Mouse (Mus musculus) intestine, embryonic 15.5 days (tissue): Measurements from ENCODE around the gene Msrb1. TPM values are rescaled to one million over a fixed set of nuclear protein-coding genes. Genes with fewer than 3 reads are reported as not detected.
A peak's percentile ranks its signal among the peaks of the same experiment; 100 is the strongest.
"Not testable (repeated sequence)": the region's sequence is repeated elsewhere in the genome, so short reads cannot be mapped to it uniquely, and the experiment has no call there.

Experiments used
- ATAC-seq: fragments of 200-750 bp; cut with Nextera tagmentation; 2 replicates; pipeline ENCODE4 v1.8.0; 2017; ENCODE audit warnings: moderate TSS enrichment, moderate library complexity
- H3K27ac ChIP-seq: fragments of 300-500 bp; sonication (generic); 2 replicates; pipeline ENCODE4 v1.5.1; 2015; ENCODE audit warnings: mild to moderate bottlenecking, inconsistent platforms
- H3K27me3 ChIP-seq: fragments of 300-500 bp; sonication (generic); replicated peaks from 2 replicates; pipeline ENCODE4 v1.6.1; 2015; ENCODE audit warnings: inconsistent platforms
- H3K36me3 ChIP-seq: fragments of 300-500 bp; sonication (generic); 2 replicates; pipeline ENCODE4 v1.6.1; 2015; ENCODE audit warnings: inconsistent platforms
- H3K4me1 ChIP-seq: fragments of 300-500 bp; sonication (generic); replicated peaks from 2 replicates; pipeline ENCODE4 v1.6.1; 2015; ENCODE audit warnings: inconsistent platforms
- H3K4me2 ChIP-seq: fragments of 300-500 bp; sonication (generic); replicated peaks from 2 replicates; pipeline ENCODE4 v1.6.1; 2015; ENCODE audit warnings: mild to moderate bottlenecking, inconsistent platforms
- H3K4me3 ChIP-seq: fragments of 300-500 bp; sonication (generic); replicated peaks from 2 replicates; pipeline ENCODE4 v1.5.1; 2015; ENCODE audit warnings: inconsistent platforms
- H3K9ac ChIP-seq: fragments of 300-500 bp; sonication (generic); 2 replicates; pipeline ENCODE4 v1.6.1; 2015; ENCODE audit warnings: inconsistent platforms
- H3K9me3 ChIP-seq: fragments of 300-500 bp; sonication (generic); 2 replicates; pipeline ENCODE4 v1.6.1; 2016; ENCODE audit warnings: inconsistent platforms
- WGBS: fragments of 180-500 bp; shearing (Covaris S2); methylation state at CpG from one replicate; pipeline ENCODE4 v1.1.7; 2015; 5-methylcytosine and 5-hydroxymethylcytosine counted together
- polyA plus RNA-seq: library from polyadenylated mRNA; unstranded; fragments of >200 nt; fragmentation: Nextera tagmentation; extraction: Ambion mirVana; gene quantifications from 2 replicates; pipeline ENCODE4 v1.2.1, GENCODE M21; 2015

Msrb1 gene
- polyA plus RNA-seq, 1 experiment from 2014 or later = 32.4 TPM

- Histone ChIP-seq H3K9me3 (no peaks in the 10 kb centered on the region), H3K36me3 (peaks cover 24% of the 10 kb centered on the region), H3K4me2 (no peak overlapping the region), H3K27ac (no peak overlapping the region), H3K4me3 (no peak overlapping the region), H3K4me1 (peaks cover 6% of the 10 kb centered on the region; the same call in 1 of the 2 replicates), H3K9ac (no peak overlapping the region), H3K27me3 (no peaks in the 10 kb centered on the region)
- WGBS = 90% methylated on average over 3 of the region's 3 CpGs
- ATAC-seq = no peak
Measured at GRCm38 (mm10) chr17:24705821-24706220, 30.6 kb upstream of the Msrb1 start.

GRCm38 (mm10) chr17:24706982-24707800, 29.3 kb upstream of the Msrb1 start, which contains the start of gene Tbl3:
Tbl3 (minus strand) TSS chr17:24707660.
- H3K36me3 ChIP-seq = peaks cover 11% of the 10 kb centered on the region
- 3% methylated on average over 32 of the region's 32 CpGs for WGBS

GRCm38 (mm10) chr17:24707801-24708425, 28.5 kb upstream of the Msrb1 start:
- H3K27me3 ChIP-seq = no peaks in the 10 kb centered on the region
- H3K9me3 ChIP-seq = no peaks in the 10 kb centered on the region
- H3K4me1 ChIP-seq = peaks cover 6% of the 10 kb centered on the region; the same call in 1 of the 2 replicates
- peaks cover 8% of the 10 kb centered on the region for H3K36me3 ChIP-seq
- H3K9ac ChIP-seq = peak overlapping the region; percentile 77
- H3K27ac ChIP-seq = peak overlapping the region; percentile 83
- 3% methylated on average over 24 of the region's 24 CpGs for WGBS
- H3K4me2 ChIP-seq = peak overlapping the region; percentile 81
- H3K4me3 ChIP-seq = peak overlapping the region; percentile 80
- ATAC-seq = peak; percentile 71

More at GRCm38 (mm10) chr17:24706982-24707800, 29.3 kb upstream of the Msrb1 start, which contains the start of gene Tbl3:
- no peaks in the 10 kb centered on the region for H3K9me3 ChIP-seq
- H3K4me2 ChIP-seq = peak within 1 kb of the TSS; percentile 81
- peak within 1 kb of the TSS; percentile 83 for H3K27ac ChIP-seq
- no peaks in the 10 kb centered on the region for H3K27me3 ChIP-seq
- peak; percentile 91 for ATAC-seq
- peak within 1 kb of the TSS; percentile 77 for H3K9ac ChIP-seq
- H3K4me1 ChIP-seq = peaks cover 6% of the 10 kb centered on the region; the same call in 1 of the 2 replicates
- peak within 1 kb of the TSS; percentile 80 for H3K4me3 ChIP-seq

- H3K36me3 ChIP-seq = peaks cover 8% of the 10 kb centered on the region
- WGBS = 34% methylated on average over 2 of the region's 2 CpGs
- H3K4me1 ChIP-seq = peaks cover 6% of the 10 kb centered on the region; the same call in 1 of the 2 replicates
- H3K4me3 ChIP-seq = no peak overlapping the region
- H3K27me3 ChIP-seq = no peaks in the 10 kb centered on the region
- no peak overlapping the region for H3K27ac ChIP-seq
- no peaks in the 10 kb centered on the region for H3K9me3 ChIP-seq
- H3K9ac ChIP-seq = no peak overlapping the region
- H3K4me2 ChIP-seq = no peak overlapping the region; the same call in 1 of the 2 replicates
- no peak for ATAC-seq
Measured at GRCm38 (mm10) chr17:24708646-24709045, 27.8 kb upstream of the Msrb1 start.

- no peak overlapping the region for H3K27ac ChIP-seq
- no peak overlapping the region for H3K4me3 ChIP-seq
- H3K4me2 ChIP-seq = no peak overlapping the region
- H3K9ac ChIP-seq = no peak overlapping the region
- no peaks in the 10 kb centered on the region for H3K4me1 ChIP-seq
- no peak for ATAC-seq
- WGBS = 74% methylated on average over 6 of the region's 6 CpGs
- no peaks in the 10 kb centered on the region for H3K9me3 ChIP-seq
- no peaks in the 10 kb centered on the region for H3K27me3 ChIP-seq
- peaks cover 12% of the 10 kb centered on the region; the same call in 1 of the 2 replicates for H3K36me3 ChIP-seq
Measured at GRCm38 (mm10) chr17:24715556-24715955, 20.9 kb upstream of the Msrb1 start.

GRCm38 (mm10) chr17:24716166-24716682, 20.2 kb upstream of the Msrb1 start:
- Histone ChIP-seq H3K4me1 (0 out of 2 replicates have a peak, but pooled peaks cover under 1% of the 10 kb centered on the region), H3K4me3 (no peak overlapping the region), H3K27ac (no peak overlapping the region), H3K9me3 (no peaks in the 10 kb centered on the region), H3K36me3 (peaks cover 14% of the 10 kb centered on the region), H3K4me2 (no peak overlapping the region), H3K9ac (no peak overlapping the region), H3K27me3 (no peaks in the 10 kb centered on the region)
- 94% methylated on average over 15 of the region's 15 CpGs for WGBS
- ATAC-seq = no peak

DNA sequence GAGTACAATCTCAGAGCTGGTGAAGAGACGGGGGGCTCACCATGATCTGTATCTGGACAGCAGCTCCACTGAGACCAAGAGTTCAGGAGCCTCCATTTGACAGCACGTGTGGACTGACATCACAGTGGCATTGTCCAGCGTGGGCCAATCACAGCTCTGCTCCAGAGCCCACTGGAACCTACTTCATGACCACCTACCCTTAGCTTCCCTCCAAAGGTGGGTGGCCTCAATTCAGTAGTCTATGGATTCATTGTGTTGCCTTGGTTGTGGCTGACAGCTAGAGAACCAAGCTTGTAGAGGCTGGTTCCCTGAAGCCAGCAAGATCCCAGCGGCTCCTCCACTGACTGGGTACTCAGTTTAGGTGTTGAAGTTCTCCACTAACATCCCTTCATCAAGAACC, 18.5 kb upstream of the Msrb1 start, which contains the start of the genes Rnf151 and Rps2:
TSS of gene Rnf151 (minus strand) at position 121 of the 400 bp plus-strand sequence.
TSS of gene Rps2 (plus strand) at position 174 of the 400 bp plus-strand sequence.
- Histone ChIP-seq H3K4me2 (peak within 1 kb of the TSS; percentile 55), H3K9ac (peak within 1 kb of the TSS; percentile 92), H3K9me3 (no peaks in the 10 kb centered on the region), H3K4me3 (peak within 1 kb of the TSS; percentile 72), H3K4me1 (peaks cover 16% of the 10 kb centered on the region), H3K27ac (no peak within 1 kb of the TSS), H3K36me3 (peaks cover 26% of the 10 kb centered on the region), H3K27me3 (no peaks in the 10 kb centered on the region)
- no peak for ATAC-seq
- 80% methylated on average over 4 of the region's 4 CpGs for WGBS

- H3K27ac ChIP-seq, ATAC-seq, H3K9me3 ChIP-seq, H3K27me3 ChIP-seq: not testable (repeated sequence)
- Histone ChIP-seq H3K4me1 (peaks cover 23% of the 10 kb centered on the region), H3K4me2 (peak overlapping the region; percentile 55), H3K36me3 (peaks cover 26% of the 10 kb centered on the region), H3K9ac (peak overlapping the region; percentile 92), H3K4me3 (peak overlapping the region; percentile 72)
- 61% methylated on average over 5 of the region's 5 CpGs for WGBS
Measured at GRCm38 (mm10) chr17:24718938-24719337, 17.5 kb upstream of the Msrb1 start.

DNA sequence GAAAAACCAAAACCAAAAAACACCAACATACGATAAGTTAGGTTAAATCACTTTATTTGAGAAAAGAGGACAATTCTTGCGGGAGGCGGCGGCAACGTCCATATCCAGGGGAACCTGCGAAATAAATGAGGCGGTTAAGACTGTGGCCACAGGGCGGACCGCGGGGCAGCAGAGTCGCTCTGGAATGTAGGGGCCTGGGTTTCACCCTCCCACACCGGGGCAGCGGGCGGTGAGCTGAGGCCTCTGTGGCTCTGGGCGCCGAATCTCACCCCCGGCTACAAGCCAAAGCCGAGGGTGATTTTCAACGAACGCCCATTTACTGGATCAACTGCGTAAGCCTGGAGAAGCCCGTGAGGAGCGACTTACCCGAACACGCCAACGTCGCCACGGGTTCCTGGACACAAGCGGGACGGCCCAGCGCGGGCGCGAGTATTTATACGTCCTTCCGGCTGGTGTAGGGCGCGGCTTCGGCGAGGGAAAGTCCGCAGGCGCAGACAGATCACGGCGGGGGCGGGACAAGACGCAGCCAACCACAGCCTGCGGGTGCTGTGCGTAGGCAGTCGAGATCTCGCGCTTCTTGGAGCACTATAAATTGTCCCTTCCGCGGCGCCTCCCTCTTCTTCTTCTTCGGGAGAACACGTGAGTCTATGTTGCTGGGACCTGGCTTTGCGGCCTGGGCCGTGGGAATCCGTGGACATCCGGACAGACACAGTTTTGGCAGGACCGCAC, 16.8 kb upstream of the Msrb1 start:
- WGBS = under 1% methylated on average over 61 of the region's 61 CpGs
- Histone ChIP-seq H3K27ac (peak overlapping the region; percentile 83), H3K4me3 (peak overlapping the region; percentile 72), H3K9me3 (no peaks in the 10 kb centered on the region), H3K36me3 (peaks cover 26% of the 10 kb centered on the region), H3K9ac (peak overlapping the region; percentile 92), H3K27me3 (no peaks in the 10 kb centered on the region), H3K4me2 (peak overlapping the region; percentile 71), H3K4me1 (peaks cover 23% of the 10 kb centered on the region)
- peak; percentile 97 for ATAC-seq

- under 1% methylated on average over 11 of the region's 11 CpGs for WGBS
- not testable (repeated sequence) for ATAC-seq
- H3K27ac ChIP-seq = peak overlapping the region; percentile 83
Measured at GRCm38 (mm10) chr17:24720616-24721015, 15.8 kb upstream of the Msrb1 start.

DNA sequence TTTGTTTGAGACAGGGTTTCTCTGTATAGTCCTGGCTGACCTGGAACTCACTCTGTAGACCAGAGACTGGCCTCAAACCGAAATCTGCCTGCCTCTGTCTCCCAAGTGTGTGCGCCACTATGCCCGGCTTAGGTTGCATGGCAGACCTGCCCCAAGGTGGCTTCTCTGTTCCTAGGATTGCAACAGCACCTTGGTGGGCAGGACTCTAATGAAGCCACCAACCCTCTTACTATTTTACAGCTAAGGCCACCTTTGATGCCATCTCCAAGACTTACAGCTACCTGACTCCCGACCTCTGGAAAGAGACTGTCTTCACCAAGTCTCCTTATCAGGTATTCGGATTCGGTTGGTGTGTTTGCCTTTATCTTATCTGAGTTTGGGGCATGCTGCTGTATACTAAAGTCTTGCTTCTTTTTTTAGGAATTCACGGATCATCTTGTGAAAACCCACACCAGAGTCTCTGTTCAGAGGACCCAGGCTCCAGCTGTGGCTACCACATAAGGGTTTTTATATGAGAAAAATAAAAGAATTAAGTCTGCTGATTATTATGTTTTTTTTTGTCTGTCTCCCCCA, 15.0 kb upstream of the Msrb1 start:
- Histone ChIP-seq H3K27ac (peak overlapping the region; percentile 20), H3K36me3 (peaks cover 21% of the 10 kb centered on the region), H3K4me2 (peak overlapping the region; percentile 71), H3K4me1 (peaks cover 23% of the 10 kb centered on the region), H3K9ac (peak overlapping the region; percentile 52), H3K4me3 (peak overlapping the region; percentile 72)
- ATAC-seq, H3K9me3 ChIP-seq, H3K27me3 ChIP-seq: not testable (repeated sequence)
- WGBS = 46% methylated on average over 7 of the region's 7 CpGs

More at GRCm38 (mm10) chr17:24720616-24721015, 15.8 kb upstream of the Msrb1 start:
- Histone ChIP-seq H3K9ac (peak overlapping the region; percentile 79), H3K4me1 (peaks cover 23% of the 10 kb centered on the region), H3K36me3 (peaks cover 26% of the 10 kb centered on the region), H3K4me2 (peak overlapping the region; percentile 71), H3K4me3 (peak overlapping the region; percentile 72)
- H3K9me3 ChIP-seq, H3K27me3 ChIP-seq: not testable (repeated sequence)
